Mouse (Mus musculus): ENCODE data around the gene Lpin2.

DNA sequence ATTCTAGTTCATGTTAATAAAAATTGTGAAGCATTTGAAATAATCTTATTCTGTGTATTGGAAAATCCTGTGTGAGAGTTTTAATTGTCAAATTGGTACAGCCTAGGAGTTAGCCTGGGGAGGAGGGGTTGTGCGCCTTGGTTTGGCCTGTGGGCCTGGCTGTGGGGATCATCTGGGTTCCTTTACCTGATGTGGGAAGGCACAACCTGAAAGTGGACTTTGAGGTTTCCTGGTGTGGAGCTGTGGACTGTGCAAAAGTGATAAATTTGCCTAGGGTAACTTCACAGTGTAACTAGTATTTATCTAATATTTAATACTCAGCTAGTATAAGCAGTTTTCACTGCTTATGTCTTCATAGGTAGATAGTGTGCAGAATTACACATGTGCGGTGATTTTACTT, 8.7 kb downstream of the Lpin2 start:
- TF ChIP-seq CTCF (IDR thresholded peaks at IDR 0.05) (no peak), EP300 (IDR thresholded peaks at IDR 0.05) (no peak)

All from lung, postnatal 0 days (tissue).